Mouse (Mus musculus) heart, postnatal 36 days (tissue): ENCODE measurements around the gene Rad50. TPM values are rescaled to one million over a fixed set of nuclear protein-coding genes. Genes with fewer than 3 reads are reported as not detected.

Source experiments
- DNase-seq, 2 experiments: peaks; one replicate each; pipeline ENCODE4 v3.0.0; 2021 to 2022
- intact Hi-C: fragments of 180-260 bp; cut with DNase I; formaldehyde crosslinking; loops from one replicate; pipeline ENCODE4 v1.15.1; 2025
- total RNA-seq, 2 experiments: library from RNA; stranded (reverse); gene quantifications; 2 replicates each; pipeline ENCODE4 v1.2.3; 2021

Rad50 gene
- total RNA-seq, 2 experiments from 2014 or later: 6.9 to 8.1 TPM

- no peak for DNase-seq
- intact Hi-C loops: no loop called here
These were observed 97.4 kb downstream of the Rad50 start for GRCm38 (mm10) chr11:53609672-53610071.

GRCm38 (mm10) chr11:53609231-53609630 is 97.9 kb downstream of the Rad50 start:
- intact Hi-C loops: no loop called here
- no peak for DNase-seq

GRCm38 (mm10) chr11:53605609-53606008 is 101.5 kb downstream of the Rad50 start:
- intact Hi-C loops: no loop called here
- no peak for DNase-seq

- no peak for DNase-seq
- intact Hi-C loops: no loop called here
These were observed 102.1 kb downstream of the Rad50 start for GRCm38 (mm10) chr11:53604983-53605382.

Other genes with a start within 250 kb of the Rad50 start
- not detected for gene Gm9837, start 236.8 kb downstream of the Rad50 start, total RNA-seq
- gene Gm9945, start 227.2 kb downstream of the Rad50 start, total RNA-seq: not detected
- under 1 TPM; 0.14 TPM for gene Sowaha, start 227.0 kb downstream of the Rad50 start, total RNA-seq
- gene Sept8, start 188.1 kb downstream of the Rad50 start, total RNA-seq: 10 to 100 TPM; 28.4 to 35.3 TPM
- gene Kif3a, start 139.9 kb downstream of the Rad50 start, total RNA-seq: 1 to 10 TPM; 8.2 to 10.0 TPM
- gene Il4, start 88.7 kb downstream of the Rad50 start, total RNA-seq: not detected
- not detected for gene Il13, start 72.6 kb downstream of the Rad50 start, total RNA-seq
- gene Il5, start 13.5 kb upstream of the Rad50 start, total RNA-seq: not detected
- 10 to 100 TPM; 18.6 to 23.6 TPM for gene Irf1, start 62.7 kb upstream of the Rad50 start, total RNA-seq
- gene Gm17334, start 65.9 kb upstream of the Rad50 start, total RNA-seq: under 1 TPM in 1 of 2 experiments, not detected in 1; 0.60 TPM
- gene Gm12216, start 151.9 kb upstream of the Rad50 start, total RNA-seq: 1 to 10 TPM; 1.6 TPM
- gene Slc22a5, start 184.3 kb upstream of the Rad50 start, total RNA-seq: 10 to 100 TPM; 28.4 to 30.4 TPM